Comparison of ENCODE assay signal across 9 mouse cellular contexts in genomic region chr8:70701982-70702841, GRCm38 (mm10). TPM values are rescaled to one million over a fixed set of nuclear protein-coding genes. Genes with fewer than 3 reads are reported as not detected.
DNase-seq lines count a peak whose midpoint lies in the region; ATAC-seq and TF ChIP-seq lines count a peak whose summit lies in the region.
"Had no signal": no experiment of that assay in that cellular context is flagged by ENCODE, and none has a peak within 500 bp of the region (broad histone marks: within the 10 kb centered on the region; RNA-seq: fewer than 3 reads in every experiment).

No protein-coding gene starts in this region.

- DNase-seq in left cerebral cortex, adult 2 months (ENCODE audit: extremely low spot score in 1 of 2, low spot score in 2 of 2): no peak
- DNase-seq in left cerebral cortex, postnatal 14 days (ENCODE audit: low spot score in 2 of 2): no peak
- no peak for DNase-seq in thymus, postnatal 36 days
- no peak for DNase-seq in adrenal gland, postnatal 4 days (ENCODE audit: low spot score in 2 of 2)

- H3K36me3 ChIP-seq in embryonic facial prominence, embryonic 15.5 days: 0 out of 2 replicates have a peak, but pooled peaks cover 5% of the 10 kb centered on the region
- no peaks in the 10 kb centered on the region for H3K36me3 ChIP-seq in hindbrain, embryonic 15.5 days
- peaks cover 24% of the 10 kb centered on the region for H3K36me3 ChIP-seq in neural tube, embryonic 13.5 days

- H3K27me3 ChIP-seq in embryonic facial prominence, embryonic 15.5 days: no peaks in the 10 kb centered on the region
- H3K27me3 ChIP-seq in hindbrain, embryonic 15.5 days: no peaks in the 10 kb centered on the region
- H3K27me3 ChIP-seq in neural tube, embryonic 13.5 days: no peaks in the 10 kb centered on the region

- ATAC-seq in embryonic facial prominence, embryonic 15.5 days (ENCODE audit: insufficient number of reproducible peaks, low FRiP score, low TSS enrichment, low read depth): no peak
- no peak for ATAC-seq in hindbrain, embryonic 15.5 days (ENCODE audit: low FRiP score, low read depth)
- no peak for ATAC-seq in neural tube, embryonic 13.5 days (ENCODE audit: low read depth)
- no peak for ATAC-seq in inflammation-experienced regulatory T-cells, adult 6 months

- H3K4me2 ChIP-seq in embryonic facial prominence, embryonic 15.5 days (replicated peaks): no peak overlapping the region; the same call in 1 of the 2 replicates
- H3K4me2 ChIP-seq in hindbrain, embryonic 15.5 days: peak overlapping the region; percentile 61
- peak overlapping the region; percentile 89 for H3K4me2 ChIP-seq in neural tube, embryonic 13.5 days

- intact Hi-C loops in left cerebral cortex, adult 2 months (cut with DNase I): no loop called here
- intact Hi-C loops in left cerebral cortex, postnatal 14 days (cut with DNase I): loop anchor here (10.0 kb wide), 1 partner anchor 53 kb away; the partner anchor contains the start of gene Rab3a

- WGBS in embryonic facial prominence, embryonic 15.5 days: 80% methylated on average over 2 of the region's 2 CpGs
- WGBS in hindbrain, embryonic 15.5 days: 89% methylated on average over 2 of the region's 2 CpGs
- WGBS in neural tube, embryonic 13.5 days: 86% methylated on average over 2 of the region's 2 CpGs

- H3K9me3 ChIP-seq in embryonic facial prominence, embryonic 15.5 days (replicated peaks): no peaks in the 10 kb centered on the region
- no peaks in the 10 kb centered on the region for H3K9me3 ChIP-seq in hindbrain, embryonic 15.5 days
- no peaks in the 10 kb centered on the region for H3K9me3 ChIP-seq in neural tube, embryonic 13.5 days

- H3K4me1 ChIP-seq in embryonic facial prominence, embryonic 15.5 days: peaks cover 32% of the 10 kb centered on the region
- peaks cover 44% of the 10 kb centered on the region for H3K4me1 ChIP-seq in hindbrain, embryonic 15.5 days (replicated peaks)
- peaks cover 48% of the 10 kb centered on the region for H3K4me1 ChIP-seq in neural tube, embryonic 13.5 days (replicated peaks)

- H3K9ac ChIP-seq in embryonic facial prominence, embryonic 15.5 days: no peak overlapping the region
- no peak overlapping the region for H3K9ac ChIP-seq in hindbrain, embryonic 15.5 days
- H3K9ac ChIP-seq in neural tube, embryonic 13.5 days: peak overlapping the region; percentile 100

- H3K4me3 ChIP-seq in left cerebral cortex, adult 2 months: no peak overlapping the region
- peak overlapping the region; percentile 94; the same call in 1 of the 2 replicates for H3K4me3 ChIP-seq in embryonic facial prominence, embryonic 15.5 days (replicated peaks)
- peak overlapping the region; percentile 95; the same call in 1 of the 2 replicates for H3K4me3 ChIP-seq in hindbrain, embryonic 15.5 days
- H3K4me3 ChIP-seq in neural tube, embryonic 13.5 days: peak overlapping the region; percentile 97

- H3K27ac ChIP-seq in left cerebral cortex, adult 2 months: peak overlapping the region; percentile 4; the same call in 1 of the 2 replicates
- 0 out of 2 replicates have a peak overlapping the region, but pooled peaks have one; percentile 8 for H3K27ac ChIP-seq in embryonic facial prominence, embryonic 15.5 days (replicated peaks)
- H3K27ac ChIP-seq in hindbrain, embryonic 15.5 days (replicated peaks): peak overlapping the region; percentile 47
- H3K27ac ChIP-seq in neural tube, embryonic 13.5 days (replicated peaks): 0 out of 2 replicates have a peak overlapping the region, but pooled peaks have one; percentile 24

- no peak for TF ChIP-seq CTCF in left cerebral cortex, adult 2 months (IDR thresholded peaks at IDR 0.05)

RNA-seq across cellular contexts. Expression of gene Iqcn, which starts 1.0 kb away (rescaled TPM):
- total RNA-seq in left cerebral cortex, adult 2 months (2021): under 1 TPM; 0.16 to 0.21 TPM
- under 1 TPM in 1 of 2 experiments, not detected in 1; 0.08 TPM for total RNA-seq in left cerebral cortex, postnatal 14 days (2021)
- polyA plus RNA-seq in embryonic facial prominence, embryonic 15.5 days (2015; fragmentation: Nextera tagmentation; extraction: Ambion mirVana): 0.03 and 0.04 TPM in 2 replicates
- polyA plus RNA-seq in hindbrain, embryonic 15.5 days (2015; fragmentation: Nextera tagmentation; extraction: Ambion mirVana): 0.09 TPM in 2 replicates
- 0.08 and 0.17 TPM in 2 replicates for polyA plus RNA-seq in neural tube, embryonic 13.5 days (2015; fragmentation: Nextera tagmentation; extraction: Ambion mirVana)
- total RNA-seq in adrenal gland, postnatal 4 days (2021): under 1 TPM; 0.14 to 0.25 TPM
- not detected for polyA plus RNA-seq in inflammation-experienced regulatory T-cells, adult 6 months (2017; shearing (Covaris generic))

RNA-seq across cellular contexts. Expression of gene Jund, which starts 3.5 kb away (rescaled TPM):
- total RNA-seq in left cerebral cortex, adult 2 months (2021): 100 to 1,000 TPM; 247 to 264 TPM
- 100 to 1,000 TPM; 165 to 193 TPM for total RNA-seq in left cerebral cortex, postnatal 14 days (2021)
- 97.7 and 99.6 TPM in 2 replicates for polyA plus RNA-seq in embryonic facial prominence, embryonic 15.5 days (2015; fragmentation: Nextera tagmentation; extraction: Ambion mirVana)
- polyA plus RNA-seq in hindbrain, embryonic 15.5 days (2015; fragmentation: Nextera tagmentation; extraction: Ambion mirVana): 98.4 and 105 TPM in 2 replicates
- polyA plus RNA-seq in neural tube, embryonic 13.5 days (2015; fragmentation: Nextera tagmentation; extraction: Ambion mirVana): 108 and 112 TPM in 2 replicates
- total RNA-seq in adrenal gland, postnatal 4 days (2021): 100 to 1,000 TPM; 185 to 195 TPM
- polyA plus RNA-seq in inflammation-experienced regulatory T-cells, adult 6 months (2017; shearing (Covaris generic)): 10 to 100 TPM; 13.9 to 23.2 (median 16.6) TPM

RNA-seq across cellular contexts. Expression of gene Gm3336, which starts 16.1 kb away (rescaled TPM):
- not detected for total RNA-seq in left cerebral cortex, adult 2 months (2021)
- total RNA-seq in left cerebral cortex, postnatal 14 days (2021): not detected
- not detected in 2 replicates for polyA plus RNA-seq in embryonic facial prominence, embryonic 15.5 days (2015; fragmentation: Nextera tagmentation; extraction: Ambion mirVana)
- polyA plus RNA-seq in hindbrain, embryonic 15.5 days (2015; fragmentation: Nextera tagmentation; extraction: Ambion mirVana): not detected in 2 replicates
- not detected in 2 replicates for polyA plus RNA-seq in neural tube, embryonic 13.5 days (2015; fragmentation: Nextera tagmentation; extraction: Ambion mirVana)
- total RNA-seq in adrenal gland, postnatal 4 days (2021): not detected
- under 1 TPM in 1 of 3 experiments, not detected in 2; 0.55 TPM for polyA plus RNA-seq in inflammation-experienced regulatory T-cells, adult 6 months (2017; shearing (Covaris generic))
- total RNA-seq: left cerebral cortex, adult 18-20 months had no signal

RNA-seq across cellular contexts. Expression of gene Pde4c, which starts 21.3 kb away (rescaled TPM):
- 1 to 10 TPM; 1.9 to 3.0 TPM for total RNA-seq in left cerebral cortex, adult 2 months (2021)
- total RNA-seq in left cerebral cortex, postnatal 14 days (2021): 1 to 10 TPM; 1.0 to 1.7 TPM
- 0.16 and 0.29 TPM in 2 replicates for polyA plus RNA-seq in embryonic facial prominence, embryonic 15.5 days (2015; fragmentation: Nextera tagmentation; extraction: Ambion mirVana)
- 0.21 and 0.35 TPM in 2 replicates for polyA plus RNA-seq in hindbrain, embryonic 15.5 days (2015; fragmentation: Nextera tagmentation; extraction: Ambion mirVana)
- polyA plus RNA-seq in neural tube, embryonic 13.5 days (2015; fragmentation: Nextera tagmentation; extraction: Ambion mirVana): 0.18 and 0.26 TPM in 2 replicates
- total RNA-seq in adrenal gland, postnatal 4 days (2021): 1 to 10 TPM; 2.2 to 5.6 TPM
- under 1 TPM; 0.19 to 0.59 (median 0.25) TPM for polyA plus RNA-seq in inflammation-experienced regulatory T-cells, adult 6 months (2017; shearing (Covaris generic))

RNA-seq across cellular contexts. Expression of gene Lsm4, which starts 29.2 kb away (rescaled TPM):
- 10 to 100 TPM; 62.1 to 62.9 TPM for total RNA-seq in left cerebral cortex, adult 2 months (2021)
- 10 to 100 TPM; 64.3 to 69.7 TPM for total RNA-seq in left cerebral cortex, postnatal 14 days (2021)
- 243 and 244 TPM in 2 replicates for polyA plus RNA-seq in embryonic facial prominence, embryonic 15.5 days (2015; fragmentation: Nextera tagmentation; extraction: Ambion mirVana)
- 192 and 193 TPM in 2 replicates for polyA plus RNA-seq in hindbrain, embryonic 15.5 days (2015; fragmentation: Nextera tagmentation; extraction: Ambion mirVana)
- 214 and 215 TPM in 2 replicates for polyA plus RNA-seq in neural tube, embryonic 13.5 days (2015; fragmentation: Nextera tagmentation; extraction: Ambion mirVana)
- 10 to 100 TPM; 96.6 to 99.0 TPM for total RNA-seq in adrenal gland, postnatal 4 days (2021)
- polyA plus RNA-seq in inflammation-experienced regulatory T-cells, adult 6 months (2017; shearing (Covaris generic)): 100 to 1,000 TPM in 1 of 3 experiments, 10 to 100 TPM in 2; 79.0 to 128 (median 97.8) TPM
